Mouse (Mus musculus): ENCODE data around the gene Pwwp2a. TPM values are rescaled to one million over a fixed set of nuclear protein-coding genes. Genes with fewer than 3 reads are reported as not detected.

Pwwp2a gene
- total and polyA plus RNA-seq, 3 experiments: 20.6 to 32.0 TPM; not detected in 1

GRCm38 (mm10) chr11:43747233-43748226 is 65.7 kb downstream of the Pwwp2a start, which contains the start of gene Ttc1 (continued):
- TF ChIP-seq ELF1 (IDR thresholded peaks at IDR 0.05; ENCODE audit: low read depth, low read length): peak; percentile 97
- peak in 1 of 2 experiments; percentile 19; a peak in 1 of 4 replicates for TF ChIP-seq EP300 (IDR thresholded peaks at IDR 0.05; ENCODE audit: low read depth in 1 of 2, low read length in 2 of 2)
- no peak; the same call in none of the 2 replicates for TF ChIP-seq MXI1 (IDR thresholded peaks at IDR 0.05; ENCODE audit: low read depth, low read length)
- TF ChIP-seq MAZ (IDR thresholded peaks at IDR 0.05; ENCODE audit: low read depth, low read length): peak; percentile 39; the same call in 1 of the 2 replicates

GRCm38 (mm10) chr11:43751542-43751941 is 69.7 kb downstream of the Pwwp2a start:
- TF ChIP-seq HCFC1 (IDR thresholded peaks at IDR 0.05; ENCODE audit: low read depth, low read length): no peak
- TF ChIP-seq KAT2A (conservative IDR thresholded peaks at IDR 0.05; ENCODE audit: low read depth, low read length): no peak
- TF ChIP-seq ZC3H11A (IDR thresholded peaks at IDR 0.05; ENCODE audit: low read depth, low read length): no peak
- peak; percentile 44 for TF ChIP-seq SMC3 (IDR thresholded peaks at IDR 0.05; ENCODE audit: low read depth, low read length)
- TF ChIP-seq NELFE (IDR thresholded peaks at IDR 0.05; ENCODE audit: low read depth, low read length): no peak
- no peak for TF ChIP-seq MAX (IDR thresholded peaks at IDR 0.05; ENCODE audit: low read length)
- no peak for TF ChIP-seq ZMIZ1 (IDR thresholded peaks at IDR 0.05; ENCODE audit: low read depth, low read length)
- peak; percentile 22 to 48 (median 32) for TF ChIP-seq CTCF (IDR thresholded peaks at IDR 0.05 in 2 of 3, conservative IDR thresholded peaks at IDR 0.05 in 1 of 3; ENCODE audit: control insufficient read depth in 1 of 3, insufficient read depth in 1 of 3, low read depth in 2 of 3, low read length in 3 of 3, poor library complexity in 1 of 3, severe bottlenecking in 1 of 3)
- no peak for TF ChIP-seq MAZ (IDR thresholded peaks at IDR 0.05; ENCODE audit: low read depth, low read length)
- TF ChIP-seq POLR2AphosphoS2 (IDR thresholded peaks at IDR 0.05; ENCODE audit: low read length): no peak
- peak; percentile 15 for TF ChIP-seq RAD21 (IDR thresholded peaks at IDR 0.05; ENCODE audit: low read depth, low read length)
- no peak for TF ChIP-seq CHD1 (IDR thresholded peaks at IDR 0.05; ENCODE audit: low read depth, low read length)
- TF ChIP-seq ZNF384 (IDR thresholded peaks at IDR 0.05; ENCODE audit: low read depth, low read length): no peak
- TF ChIP-seq UBTF (IDR thresholded peaks at IDR 0.05; ENCODE audit: borderline replicate concordance, insufficient read depth, low read depth, low read length): no peak

More at GRCm38 (mm10) chr11:43751542-43751941, 69.7 kb downstream of the Pwwp2a start:
- Histone ChIP-seq H3K79me2 (ENCODE audit: control insufficient read depth, insufficient read depth, low read length, poor library complexity) (peaks cover 12% of the 10 kb centered on the region), H3K27me3 (ENCODE audit: control insufficient read depth in 1 of 2, insufficient read depth in 2 of 2, low read length in 2 of 2) (peaks cover 6 to 13% of the 10 kb centered on the region in 2 experiments), H3K4me1 (ENCODE audit: control insufficient read depth in 1 of 2, insufficient read depth in 2 of 2, low read length in 2 of 2) (peaks cover 5 to 15% of the 10 kb centered on the region in 2 experiments), H3K4me3 (ENCODE audit: control insufficient read depth in 1 of 2, insufficient read depth in 1 of 2, low read depth in 2 of 2, low read length in 2 of 2) (no peak overlapping the region), H3K9me3 (replicated peaks; ENCODE audit: insufficient read depth, low read length) (no peaks in the 10 kb centered on the region), H3K36me3 (ENCODE audit: control insufficient read depth in 1 of 2, insufficient read depth in 2 of 2, low read length in 2 of 2) (peaks cover 0 to 17% of the 10 kb centered on the region in 2 experiments; a peak in 2 of 4 replicates), H3K9ac (ENCODE audit: control insufficient read depth, low read depth, low read length, poor library complexity, severe bottlenecking) (no peak overlapping the region), H3K27ac (ENCODE audit: control insufficient read depth, low read depth, low read length) (no peak overlapping the region)
- DNase-seq (ENCODE audit: low read depth, low spot score): peak; percentile 54
